8 mouse cellular contexts compared by ENCODE assay signal in the genomic region with DNA sequence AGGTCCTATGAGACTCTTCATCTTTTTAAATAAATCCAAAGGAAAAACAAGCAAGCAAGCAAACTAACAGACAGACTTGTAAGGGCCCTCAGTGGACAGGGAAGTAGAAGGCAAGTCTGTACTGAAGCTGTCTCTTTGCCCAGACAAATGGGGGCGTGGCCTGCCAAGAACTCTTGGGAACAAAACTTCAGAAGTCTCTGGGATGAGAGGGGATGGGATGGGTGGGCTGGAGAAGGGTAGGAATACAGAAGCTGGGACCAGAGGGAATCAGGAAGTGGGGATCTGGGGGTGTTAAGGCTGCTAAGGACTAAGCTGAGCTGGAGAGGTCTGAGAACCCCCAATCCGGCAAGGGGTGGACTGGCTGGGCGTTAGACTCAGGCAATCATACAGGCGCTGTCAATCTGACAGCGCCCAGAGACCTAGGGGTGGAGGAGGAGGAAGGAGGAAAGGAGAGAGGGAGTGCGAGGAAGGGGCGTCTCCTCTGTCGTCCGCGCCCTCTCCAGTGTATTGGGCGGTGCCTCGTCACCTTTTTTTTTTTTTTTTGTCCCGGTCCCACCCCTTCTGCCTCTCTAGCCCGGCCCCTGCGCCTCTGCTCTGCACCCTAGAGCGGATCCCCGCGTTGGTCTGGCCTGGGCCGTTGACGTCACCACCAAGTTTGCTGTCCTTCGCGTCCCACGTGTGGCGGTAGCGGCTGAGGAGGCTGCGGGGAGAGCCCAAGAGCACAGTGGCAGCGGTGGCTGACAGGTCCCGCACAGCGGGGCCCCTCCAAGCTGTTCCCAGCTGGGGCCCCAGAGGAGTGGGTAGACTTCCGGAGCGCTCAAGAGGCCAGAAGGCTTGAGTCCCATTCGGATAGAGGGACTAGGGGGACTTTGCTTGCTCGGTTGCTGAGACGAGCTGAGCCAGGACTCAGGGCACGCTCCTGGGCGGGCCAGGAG. TPM values are rescaled to one million over a fixed set of nuclear protein-coding genes. Genes with fewer than 3 reads are reported as not detected.
DNase-seq lines count a peak whose midpoint lies in the region; ATAC-seq and TF ChIP-seq lines count a peak whose summit lies in the region.

A gene (plus strand): TSS at position 722 of the 935 bp plus-strand sequence.

- peaks cover 19% of the 10 kb centered on the region for H3K4me1 ChIP-seq in forebrain, embryonic 15.5 days

- ATAC-seq in forebrain, embryonic 15.5 days (replicated peaks) = peak; percentile 68

- WGBS in forebrain, embryonic 15.5 days = under 1% methylated on average over 30 of the region's 36 CpGs

- peak; percentile 49 for DNase-seq in adrenal gland, adult 8-10 months
- DNase-seq in heart, postnatal 14 days = peak; percentile 60 to 65
- DNase-seq in kidney, postnatal 36 days = peak; percentile 64 to 74
- peak; percentile 66 for DNase-seq in lung, postnatal 36 days
- DNase-seq in right cerebral cortex, adult 2 months (ENCODE audit: low spot score in 2 of 2) = peak; percentile 10 to 12
- DNase-seq in B cell, adult 2 months = no peak

- peaks cover 24% of the 10 kb centered on the region for H3K79me2 ChIP-seq in C2C12 (ENCODE audit: control insufficient read depth, insufficient read depth)

- H3K27me3 ChIP-seq in C2C12 (ENCODE audit: control insufficient read depth, insufficient read depth, insufficient read length) = no peaks in the 10 kb centered on the region
- H3K27me3 ChIP-seq in forebrain, embryonic 15.5 days = peaks cover 47% of the 10 kb centered on the region

- H3K27ac ChIP-seq in forebrain, embryonic 15.5 days (replicated peaks) = no peak within 1 kb of the TSS

- peaks cover 3% of the 10 kb centered on the region for H3K36me3 ChIP-seq in C2C12 (ENCODE audit: control insufficient read depth, insufficient read depth)
- H3K36me3 ChIP-seq in forebrain, embryonic 15.5 days = no peaks in the 10 kb centered on the region

- H3K4me3 ChIP-seq in C2C12 (ENCODE audit: insufficient read depth, poor library complexity, severe bottlenecking) = peak within 1 kb of the TSS; percentile 59
- peak within 1 kb of the TSS; percentile 51 for H3K4me3 ChIP-seq in forebrain, embryonic 15.5 days

- H3K4me2 ChIP-seq in forebrain, embryonic 15.5 days (replicated peaks) = peak within 1 kb of the TSS; percentile 97

- no peaks in the 10 kb centered on the region for H3K9me3 ChIP-seq in forebrain, embryonic 15.5 days

- peak within 1 kb of the TSS; percentile 89 for H3ac ChIP-seq in C2C12 (ENCODE audit: control insufficient read depth, insufficient read length, low read depth)

- peaks cover 5% of the 10 kb centered on the region for H3K79me3 ChIP-seq in C2C12 (ENCODE audit: low read depth)

- TF ChIP-seq CTCF in C2C12 (IDR thresholded peaks at IDR 0.05; ENCODE audit: control insufficient read depth, insufficient read depth, insufficient read length) = no peak

- H3K9ac ChIP-seq in forebrain, embryonic 15.5 days (replicated peaks) = peak within 1 kb of the TSS; percentile 46

- intact Hi-C loops in heart, postnatal 14 days (cut with DNase I) = no loop called here

TF ChIP-seq in C2C12, 6 proteins besides CTCF, POLR2A, EP300 and RAD21:
- peak; percentile 88 for TF ChIP-seq MAX (IDR thresholded peaks at IDR 0.05)
- TF ChIP-seq FOSL1 (IDR thresholded peaks at IDR 0.05; ENCODE audit: insufficient read depth, low read length, poor library complexity, severe bottlenecking) = no peak
- no peak for TF ChIP-seq MYOD1 (IDR thresholded peaks at IDR 0.05; ENCODE audit: control insufficient read depth, insufficient read length, low read depth)
- peak; percentile 22 for TF ChIP-seq USF1 (IDR thresholded peaks at IDR 0.05; ENCODE audit: low read depth)
- no peak for TF ChIP-seq MYOG (IDR thresholded peaks at IDR 0.05; ENCODE audit: control insufficient read depth, extremely low read depth, insufficient read length)
TF ChIP-seq in C2C12: peak in this region for 2.

RNA-seq across cellular contexts. Expression of the gene that starts here (rescaled TPM):
- 0.83 TPM for polyA plus RNA-seq in C2C12 (2012; fragmentation: generic; extraction: Trizol)
- under 1 TPM; 0.24 to 0.32 (median 0.25) TPM for total RNA-seq in adrenal gland, adult 8-10 months (2022)
- 0.11 and 0.31 TPM in 2 replicates for polyA plus RNA-seq in forebrain, embryonic 15.5 days (2015; fragmentation: Nextera tagmentation; extraction: Ambion mirVana)
- under 1 TPM; 0.48 to 0.59 TPM for total RNA-seq in heart, postnatal 14 days (2021)

Comparison
In these comparisons a context has a peak if more than half of its experiments do, and no peak if none do; other contexts are left out.
1. Peak in DNase-seq in adrenal gland, adult 8-10 months; RNA of the gene not detected or under 1 TPM.
2. Peak in ATAC-seq, H3K4me3 ChIP-seq, H3K9ac ChIP-seq and H3K4me2 ChIP-seq in forebrain, embryonic 15.5 days; RNA of the gene not detected or under 1 TPM.
3. Peak in DNase-seq in heart, postnatal 14 days; RNA of the gene not detected or under 1 TPM.
4. DNase-seq: peak in kidney, postnatal 36 days (2 of 2), lung, postnatal 36 days (single experiment) and right cerebral cortex, adult 2 months (2 of 2); none in B cell, adult 2 months (0 of 2).